Mouse (Mus musculus) testis, adult 2 months (tissue): ENCODE measurements around the gene Kcna7. TPM values are rescaled to one million over a fixed set of nuclear protein-coding genes. Genes with fewer than 3 reads are reported as not detected.

Experiments
- H3K27ac ChIP-seq: fragments of 200-500 bp; 2 replicates; pipeline ENCODE4 v1.5.1; 2012; ENCODE audit warnings: low read depth, low read length; ENCODE audit not compliant: control insufficient read depth, insufficient read depth
- H3K27me3 ChIP-seq: fragments of 200-500 bp; 2 replicates; pipeline ENCODE4 v1.6.1; 2012; ENCODE audit warnings: mild to moderate bottlenecking, low read length, moderate library complexity; ENCODE audit not compliant: control insufficient read depth, insufficient read depth
- H3K36me3 ChIP-seq: fragments of 200-500 bp; 2 replicates; pipeline ENCODE4 v1.6.1; 2012; ENCODE audit warnings: mild to moderate bottlenecking, low read length; ENCODE audit not compliant: control insufficient read depth, insufficient read depth
- H3K4me1 ChIP-seq: fragments of 200-500 bp; 2 replicates; pipeline ENCODE4 v1.6.1; 2012; ENCODE audit warnings: low read length; ENCODE audit not compliant: control insufficient read depth, insufficient read depth
- H3K4me3 ChIP-seq: fragments of 200-500 bp; 2 replicates; pipeline ENCODE4 v1.5.1; 2012; ENCODE audit warnings: low read depth, mild to moderate bottlenecking, low read length, moderate library complexity, mixed read lengths; ENCODE audit not compliant: control insufficient read depth
- CTCF ChIP-seq: fragments of 200-500 bp; IDR thresholded peaks from 2 replicates; pipeline ENCODE4 v1.5.1; 2012; ENCODE audit warnings: low read depth, mild to moderate bottlenecking, inconsistent platforms, low read length, moderate library complexity; ENCODE audit not compliant: control insufficient read depth, insufficient read depth, insufficient replicate concordance
- POLR2A ChIP-seq: fragments of 200-500 bp; IDR thresholded peaks from 2 replicates; pipeline ENCODE4 v1.6.1; 2012; ENCODE audit warnings: low read depth, mild to moderate bottlenecking, inconsistent platforms, low read length, moderate library complexity; ENCODE audit not compliant: control insufficient read depth
- polyA plus RNA-seq: library from polyadenylated mRNA; depleted of rRNA; stranded (reverse); fragments of >200 nt; gene quantifications from 2 replicates; pipeline ENCODE4 v1.2.3, GENCODE M21; 2012

Gene Kcna7
- polyA plus RNA-seq, 1 experiment: 1.1 TPM

GRCm38 (mm10) chr7:45365742-45366651, 39.5 kb upstream of the Kcna7 start:
- TF ChIP-seq POLR2A (no peak), CTCF (no peak)
- Histone ChIP-seq H3K4me3 (peak overlapping the region; percentile 56), H3K27me3 (no peaks in the 10 kb centered on the region; the same call in 1 of the 2 replicates), H3K4me1 (peaks cover 51% of the 10 kb centered on the region), H3K36me3 (no peaks in the 10 kb centered on the region), H3K27ac (no peak overlapping the region)

- H3K36me3 ChIP-seq: no peaks in the 10 kb centered on the region
- peaks cover 49% of the 10 kb centered on the region for H3K4me1 ChIP-seq
- peak within 1 kb of the TSS; percentile 86 for H3K4me3 ChIP-seq
- no peak for TF ChIP-seq CTCF
- TF ChIP-seq POLR2A: no peak
- peak within 1 kb of the TSS; percentile 50 for H3K27ac ChIP-seq
- no peaks in the 10 kb centered on the region; the same call in 1 of the 2 replicates for H3K27me3 ChIP-seq
Measured at GRCm38 (mm10) chr7:45366652-45367019, 38.8 kb upstream of the Kcna7 start, which contains the start of gene Ppfia3. TSS of gene Ppfia3 (minus strand) at chr7:45367019.

GRCm38 (mm10) chr7:45367020-45367880, 38.2 kb upstream of the Kcna7 start:
- peaks cover 43% of the 10 kb centered on the region for H3K4me1 ChIP-seq
- no peaks in the 10 kb centered on the region; the same call in 1 of the 2 replicates for H3K27me3 ChIP-seq
- peak overlapping the region; percentile 50 for H3K27ac ChIP-seq
- TF ChIP-seq POLR2A (no peak), CTCF (peak; percentile 61; the same call in 1 of the 2 replicates)
- peak overlapping the region; percentile 86 for H3K4me3 ChIP-seq
- no peaks in the 10 kb centered on the region for H3K36me3 ChIP-seq

GRCm38 (mm10) chr7:45368178-45368577, 37.3 kb upstream of the Kcna7 start:
- Histone ChIP-seq H3K27me3 (no peaks in the 10 kb centered on the region; the same call in 1 of the 2 replicates), H3K27ac (no peak overlapping the region), H3K4me3 (no peak overlapping the region), H3K36me3 (no peaks in the 10 kb centered on the region), H3K4me1 (peaks cover 38% of the 10 kb centered on the region)
- TF ChIP-seq POLR2A: no peak
- TF ChIP-seq CTCF: no peak

GRCm38 (mm10) chr7:45369022-45369745, 36.3 kb upstream of the Kcna7 start:
- Histone ChIP-seq H3K27ac (no peak overlapping the region), H3K27me3 (no peaks in the 10 kb centered on the region; the same call in 1 of the 2 replicates), H3K4me3 (no peak overlapping the region), H3K4me1 (peaks cover 38% of the 10 kb centered on the region), H3K36me3 (no peaks in the 10 kb centered on the region)
- TF ChIP-seq CTCF (no peak), POLR2A (no peak)

- no peak for TF ChIP-seq POLR2A
- H3K27ac ChIP-seq: no peak overlapping the region
Measured at GRCm38 (mm10) chr7:45369836-45370474, 35.5 kb upstream of the Kcna7 start.

More at GRCm38 (mm10) chr7:45369836-45370474, 35.5 kb upstream of the Kcna7 start:
- no peaks in the 10 kb centered on the region; the same call in 1 of the 2 replicates for H3K27me3 ChIP-seq
- no peaks in the 10 kb centered on the region for H3K36me3 ChIP-seq
- peaks cover 38% of the 10 kb centered on the region for H3K4me1 ChIP-seq
- H3K4me3 ChIP-seq: peak overlapping the region; percentile 58
